Mouse (Mus musculus): ENCODE measurements around the gene Prss36. TPM values are rescaled to one million over a fixed set of nuclear protein-coding genes. Genes with fewer than 3 reads are reported as not detected.

Prss36 gene
- total and polyA plus RNA-seq, 3 experiments = 0.76 to 8.9 (median 4.0) TPM

- Histone ChIP-seq H3K27me3 (ENCODE audit: insufficient read depth, low read length) (no peaks in the 10 kb centered on the region), H3K4me1 (ENCODE audit: insufficient read depth, low read depth, low read length) (peaks cover 24% of the 10 kb centered on the region), H3K4me3 (ENCODE audit: low read depth, low read length) (no peak overlapping the region), H3K9me3 (replicated peaks) (no peaks in the 10 kb centered on the region), H3K36me3 (replicated peaks) (peaks cover 63% of the 10 kb centered on the region)
- ATAC-seq (ENCODE audit: extremely low read depth, insufficient number of reproducible peaks, low FRiP score, poor library complexity, severe bottlenecking) (no peak), DNase-seq (ENCODE audit: low spot score) (no peak)
- TF ChIP-seq TAL1 (conservative IDR thresholded peaks at IDR 0.05; ENCODE audit: low read depth, low read length) (no peak), GATA2 (IDR thresholded peaks at IDR 0.05; ENCODE audit: borderline replicate concordance, low read depth, low read length) (no peak), CTCF (IDR thresholded peaks at IDR 0.05; ENCODE audit: low read depth, low read length) (no peak), POLR2AphosphoS5 (IDR thresholded peaks at IDR 0.05; ENCODE audit: insufficient replicate concordance, low read depth, low read length) (no peak), GATA1 (IDR thresholded peaks at IDR 0.05; ENCODE audit: borderline replicate concordance, low read length) (no peak)
These were observed 31.2 kb downstream of the Prss36 start for GRCm38 (mm10) chr7:127915293-127915692.

- H3K36me3 ChIP-seq (replicated peaks) = peaks cover 63% of the 10 kb centered on the region
- DNase-seq (ENCODE audit: low spot score) = no peak
- no peak for ATAC-seq (ENCODE audit: extremely low read depth, insufficient number of reproducible peaks, low FRiP score, poor library complexity, severe bottlenecking)
- no peaks in the 10 kb centered on the region for H3K27me3 ChIP-seq (ENCODE audit: insufficient read depth, low read length)
- no peaks in the 10 kb centered on the region for H3K9me3 ChIP-seq (replicated peaks)
- TF ChIP-seq POLR2AphosphoS5 (IDR thresholded peaks at IDR 0.05; ENCODE audit: insufficient replicate concordance, low read depth, low read length) = no peak
- no peak for TF ChIP-seq CTCF (IDR thresholded peaks at IDR 0.05; ENCODE audit: low read depth, low read length)
- TF ChIP-seq GATA1 (IDR thresholded peaks at IDR 0.05; ENCODE audit: borderline replicate concordance, low read length) = no peak
- TF ChIP-seq TAL1 (conservative IDR thresholded peaks at IDR 0.05; ENCODE audit: low read depth, low read length) = no peak
- TF ChIP-seq GATA2 (IDR thresholded peaks at IDR 0.05; ENCODE audit: borderline replicate concordance, low read depth, low read length) = no peak
- peaks cover 23% of the 10 kb centered on the region for H3K4me1 ChIP-seq (ENCODE audit: insufficient read depth, low read depth, low read length)
- peak overlapping the region; percentile 87 for H3K4me3 ChIP-seq (ENCODE audit: low read depth, low read length)
These were observed 33.6 kb downstream of the Prss36 start for GRCm38 (mm10) chr7:127912938-127913337.

DNA sequence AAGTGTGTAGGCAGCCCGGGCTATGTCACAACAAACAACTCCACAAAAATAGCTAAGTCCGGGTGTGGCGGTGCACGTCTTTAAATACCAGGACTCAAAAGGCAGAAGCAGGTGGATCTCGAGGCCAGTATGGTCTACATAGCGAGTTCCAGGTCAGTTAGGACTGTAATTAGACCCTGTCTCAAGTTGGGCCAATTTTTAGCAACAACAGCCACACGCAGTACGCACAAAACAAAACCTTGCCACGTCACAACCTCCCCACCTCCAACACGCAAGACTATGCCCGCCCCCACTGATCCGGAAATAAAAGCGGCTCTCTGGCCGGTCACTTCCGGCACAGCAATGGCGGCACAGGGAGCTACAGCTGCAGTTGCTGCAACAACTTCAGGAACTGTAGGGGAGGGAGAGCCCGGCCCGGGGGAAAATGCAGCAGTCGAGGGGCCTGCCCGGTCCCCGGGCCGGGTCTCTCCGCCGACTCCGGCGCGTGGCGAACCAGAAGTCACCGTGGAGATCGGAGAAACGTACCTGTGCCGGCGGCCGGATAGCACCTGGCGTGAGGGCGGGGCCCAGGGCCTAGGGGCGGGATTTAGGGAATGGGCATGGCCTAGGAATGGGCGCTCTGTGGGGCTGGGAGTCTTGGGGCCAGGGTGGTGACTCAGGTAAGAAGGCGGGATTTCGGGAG is 34.2 kb downstream of the Prss36 start, which contains the start of gene Kat8:
TSS of gene Kat8 (plus strand) at position 327 of the 682 bp plus-strand sequence.
- H3K4me1 ChIP-seq (ENCODE audit: insufficient read depth, low read depth, low read length) = peaks cover 21% of the 10 kb centered on the region
- peaks cover 63% of the 10 kb centered on the region for H3K36me3 ChIP-seq (replicated peaks)
- TF ChIP-seq CTCF (IDR thresholded peaks at IDR 0.05; ENCODE audit: low read depth, low read length) (no peak), TAL1 (conservative IDR thresholded peaks at IDR 0.05; ENCODE audit: low read depth, low read length) (no peak), GATA1 (IDR thresholded peaks at IDR 0.05; ENCODE audit: borderline replicate concordance, low read length) (no peak)
- H3K9me3 ChIP-seq (replicated peaks) = no peaks in the 10 kb centered on the region
- peak within 1 kb of the TSS; percentile 87 for H3K4me3 ChIP-seq (ENCODE audit: low read depth, low read length)
- DNase-seq (ENCODE audit: low spot score) (peak; percentile 83), ATAC-seq (ENCODE audit: extremely low read depth, insufficient number of reproducible peaks, low FRiP score, poor library complexity, severe bottlenecking) (peak; percentile 86)
- H3K27me3 ChIP-seq (ENCODE audit: insufficient read depth, low read length) = no peaks in the 10 kb centered on the region

DNA sequence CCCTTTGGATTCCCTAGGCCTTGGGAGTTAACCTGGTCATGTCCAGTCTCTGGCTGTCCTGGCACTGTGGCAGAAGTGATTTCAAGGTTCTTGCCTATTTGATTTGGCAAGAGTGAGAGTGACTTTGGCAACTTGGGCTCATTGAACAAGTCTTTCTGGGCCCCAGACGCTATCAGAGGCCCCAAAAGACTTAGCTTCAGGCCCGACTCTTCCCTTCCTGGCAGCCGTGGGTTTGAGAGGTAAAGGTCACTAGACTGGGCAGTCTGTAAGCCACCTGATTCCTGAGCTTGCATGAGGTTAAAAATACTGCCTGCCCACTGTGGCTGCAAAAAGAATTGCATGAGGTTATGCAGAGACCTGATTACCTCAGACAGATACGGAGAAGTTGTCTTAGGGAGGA is 37.9 kb downstream of the Prss36 start:
- ATAC-seq (ENCODE audit: extremely low read depth, insufficient number of reproducible peaks, low FRiP score, poor library complexity, severe bottlenecking) (no peak), DNase-seq (ENCODE audit: low spot score) (no peak)
- TF ChIP-seq POLR2AphosphoS5 (IDR thresholded peaks at IDR 0.05; ENCODE audit: insufficient replicate concordance, low read depth, low read length) (no peak), CTCF (IDR thresholded peaks at IDR 0.05; ENCODE audit: low read depth, low read length) (no peak), GATA2 (IDR thresholded peaks at IDR 0.05; ENCODE audit: borderline replicate concordance, low read depth, low read length) (no peak), GATA1 (IDR thresholded peaks at IDR 0.05; ENCODE audit: borderline replicate concordance, low read length) (no peak), TAL1 (conservative IDR thresholded peaks at IDR 0.05; ENCODE audit: low read depth, low read length) (no peak)
- H3K4me3 ChIP-seq (ENCODE audit: low read depth, low read length) = no peak overlapping the region
- peaks cover 62% of the 10 kb centered on the region for H3K36me3 ChIP-seq (replicated peaks)
- H3K27me3 ChIP-seq (ENCODE audit: insufficient read depth, low read length) = no peaks in the 10 kb centered on the region
- H3K9me3 ChIP-seq (replicated peaks) = no peaks in the 10 kb centered on the region
- peaks cover 41% of the 10 kb centered on the region for H3K4me1 ChIP-seq (ENCODE audit: insufficient read depth, low read depth, low read length)

DNA sequence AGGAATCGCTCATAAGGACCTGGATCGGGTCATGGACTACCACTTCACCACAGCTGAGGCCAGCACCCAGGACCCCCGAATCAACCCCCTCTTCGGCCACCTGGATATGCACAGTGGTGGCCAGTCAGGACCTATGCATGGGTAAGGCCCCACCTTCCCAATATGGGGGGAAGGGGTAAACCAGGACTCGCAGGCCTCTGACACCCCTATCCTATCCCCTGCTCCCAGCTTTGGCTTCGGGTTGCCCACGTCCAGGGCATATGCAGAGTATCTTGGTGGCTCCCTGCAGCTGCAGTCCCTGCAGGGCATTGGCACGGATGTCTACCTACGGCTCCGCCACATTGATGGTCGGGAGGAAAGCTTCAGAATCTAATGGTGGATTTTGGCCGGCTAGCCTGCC is 38.6 kb downstream of the Prss36 start:
- no peak for ATAC-seq (ENCODE audit: extremely low read depth, insufficient number of reproducible peaks, low FRiP score, poor library complexity, severe bottlenecking)

DNA sequence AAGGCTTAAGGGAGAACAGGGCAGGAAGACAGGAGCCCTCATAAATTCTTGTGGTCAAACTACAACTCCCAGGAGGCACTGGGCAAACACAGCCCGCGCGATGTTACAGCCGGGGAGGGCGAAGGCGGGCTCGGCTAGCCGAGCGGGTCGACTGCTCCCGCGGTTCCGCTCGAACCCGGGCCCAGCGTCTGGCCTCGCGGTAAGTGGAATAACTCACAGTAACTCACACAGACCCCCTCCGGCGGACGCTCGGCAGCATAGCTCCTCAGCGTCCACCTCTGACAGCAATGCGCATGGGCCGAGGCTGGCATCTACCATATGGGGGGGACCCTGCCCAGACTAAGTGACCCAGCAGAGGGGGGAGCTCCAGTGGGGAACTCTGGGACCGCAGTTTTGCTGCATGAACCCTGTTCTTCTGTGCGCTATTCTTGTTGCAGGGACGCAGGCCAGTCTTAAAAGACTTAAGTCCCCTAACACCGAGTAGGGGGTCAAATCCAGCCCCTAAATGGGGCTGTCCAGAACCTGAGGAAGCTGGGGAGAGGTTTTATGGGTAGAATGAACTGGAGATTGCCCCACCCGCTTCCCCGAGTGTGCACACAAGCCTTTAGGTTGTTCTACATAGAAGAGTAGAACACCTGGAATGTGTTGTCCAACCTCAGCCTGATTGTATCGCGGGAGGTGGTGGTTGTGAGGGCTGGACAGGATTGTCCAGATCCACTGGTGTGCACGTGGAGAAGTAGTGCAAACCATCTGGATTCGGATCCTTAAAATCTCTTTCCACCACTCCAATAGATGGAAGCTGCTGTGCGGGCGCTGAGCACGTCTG is 42.3 kb downstream of the Prss36 start, which contains the start of gene Bckdk:
TSS of gene Bckdk (plus strand) at position 112 of the 826 bp plus-strand sequence.
- Histone ChIP-seq H3K9me3 (replicated peaks) (no peaks in the 10 kb centered on the region), H3K4me1 (ENCODE audit: insufficient read depth, low read depth, low read length) (peaks cover 44% of the 10 kb centered on the region), H3K4me3 (ENCODE audit: low read depth, low read length) (peak within 1 kb of the TSS; percentile 84), H3K27me3 (ENCODE audit: insufficient read depth, low read length) (no peaks in the 10 kb centered on the region), H3K36me3 (replicated peaks) (peaks cover 47% of the 10 kb centered on the region)
- peak; percentile 71 for ATAC-seq (ENCODE audit: extremely low read depth, insufficient number of reproducible peaks, low FRiP score, poor library complexity, severe bottlenecking)
- DNase-seq (ENCODE audit: low spot score) = peak; percentile 90
- TF ChIP-seq GATA2 (IDR thresholded peaks at IDR 0.05; ENCODE audit: borderline replicate concordance, low read depth, low read length) (no peak), CTCF (IDR thresholded peaks at IDR 0.05; ENCODE audit: low read depth, low read length) (no peak), GATA1 (IDR thresholded peaks at IDR 0.05; ENCODE audit: borderline replicate concordance, low read length) (no peak), TAL1 (conservative IDR thresholded peaks at IDR 0.05; ENCODE audit: low read depth, low read length) (no peak), POLR2AphosphoS5 (IDR thresholded peaks at IDR 0.05; ENCODE audit: insufficient replicate concordance, low read depth, low read length) (no peak)

More for the DNA sequence above, 38.6 kb downstream of the Prss36 start:
- TF ChIP-seq POLR2AphosphoS5 (IDR thresholded peaks at IDR 0.05; ENCODE audit: insufficient replicate concordance, low read depth, low read length) (no peak), CTCF (IDR thresholded peaks at IDR 0.05; ENCODE audit: low read depth, low read length) (no peak), GATA1 (IDR thresholded peaks at IDR 0.05; ENCODE audit: borderline replicate concordance, low read length) (no peak)
- peaks cover 35% of the 10 kb centered on the region for H3K4me1 ChIP-seq (ENCODE audit: insufficient read depth, low read depth, low read length)
- no peak overlapping the region for H3K4me3 ChIP-seq (ENCODE audit: low read depth, low read length)
- H3K27me3 ChIP-seq (ENCODE audit: insufficient read depth, low read length) = no peaks in the 10 kb centered on the region
- DNase-seq (ENCODE audit: low spot score) = no peak
- no peaks in the 10 kb centered on the region for H3K9me3 ChIP-seq (replicated peaks)
- peaks cover 62% of the 10 kb centered on the region for H3K36me3 ChIP-seq (replicated peaks)

Measured in G1E (cell line).